Mouse (Mus musculus) regulatory T cell (primary cell): ENCODE measurements around the gene Megf6.

ENCODE experiments used
- in situ Hi-C: fragments of 300-600 bp; cut with MboI, MseI; formaldehyde crosslinking; loops from one replicate; pipeline ENCODE4 v1.15.1; 2025; ENCODE audit warnings: high pct_unique_total_duplicates

Gene Megf6

DNA sequence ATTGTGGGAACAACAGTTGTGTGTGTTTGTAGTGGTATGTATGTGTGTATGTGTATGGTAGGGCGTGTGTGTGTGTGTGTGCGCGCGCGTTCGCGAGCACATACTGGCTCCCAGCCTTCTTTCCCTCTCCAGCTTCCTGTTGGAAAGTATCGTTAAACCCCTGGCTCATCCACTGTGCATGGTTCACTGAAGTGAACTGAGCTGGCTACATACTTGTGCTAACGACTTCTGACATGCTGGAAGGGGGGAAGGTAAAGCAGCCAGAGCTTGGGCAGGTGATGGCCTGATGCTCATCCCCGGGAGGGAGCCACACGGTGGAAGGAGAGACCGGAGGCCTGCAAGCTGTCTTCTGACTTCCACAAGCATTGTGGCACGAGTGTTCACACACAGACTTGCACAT lies 40.9 kb downstream of the Megf6 start:
- in situ Hi-C loops = no loop called here

DNA sequence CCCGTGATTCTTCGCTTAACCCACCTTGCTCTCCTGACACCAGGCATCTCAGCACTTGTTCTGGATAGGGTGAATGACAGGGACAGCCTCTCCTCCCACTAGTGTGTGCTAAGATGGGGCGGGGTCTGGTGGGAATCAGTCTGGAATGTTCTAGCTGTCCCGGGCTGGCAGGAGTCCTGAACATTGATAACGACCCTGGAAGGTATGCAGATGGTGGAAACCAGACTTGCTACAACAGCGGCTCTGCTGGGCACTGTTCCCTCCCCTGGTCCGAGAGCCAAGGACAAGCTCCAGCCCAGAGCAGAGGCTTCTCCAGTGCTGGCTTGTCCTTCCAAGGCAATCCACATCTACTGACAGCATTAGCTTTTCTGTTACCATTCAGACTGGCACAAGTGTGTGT lies 43.1 kb downstream of the Megf6 start:
- in situ Hi-C loops = no loop called here

DNA sequence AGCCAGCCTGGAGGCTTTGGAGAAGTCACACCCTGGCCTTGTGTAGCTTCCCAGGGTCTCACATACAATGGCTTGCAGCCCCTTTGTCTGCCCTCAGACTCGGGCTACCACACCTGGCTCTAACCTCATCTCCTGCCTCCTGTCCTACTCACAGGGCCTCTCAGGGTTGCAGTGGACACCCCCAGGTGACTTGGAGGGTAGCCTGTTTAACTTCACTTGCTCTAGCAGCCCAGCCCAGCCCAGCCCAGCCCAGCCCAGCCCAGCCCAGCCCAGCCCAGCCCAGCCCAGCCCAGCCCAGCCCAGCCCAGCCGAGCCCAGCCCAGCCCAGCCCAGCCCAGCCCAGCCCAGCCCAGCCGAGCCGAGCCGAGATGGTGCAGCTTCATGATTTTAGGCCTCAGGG lies 43.5 kb downstream of the Megf6 start:
- in situ Hi-C loops = no loop called here

DNA sequence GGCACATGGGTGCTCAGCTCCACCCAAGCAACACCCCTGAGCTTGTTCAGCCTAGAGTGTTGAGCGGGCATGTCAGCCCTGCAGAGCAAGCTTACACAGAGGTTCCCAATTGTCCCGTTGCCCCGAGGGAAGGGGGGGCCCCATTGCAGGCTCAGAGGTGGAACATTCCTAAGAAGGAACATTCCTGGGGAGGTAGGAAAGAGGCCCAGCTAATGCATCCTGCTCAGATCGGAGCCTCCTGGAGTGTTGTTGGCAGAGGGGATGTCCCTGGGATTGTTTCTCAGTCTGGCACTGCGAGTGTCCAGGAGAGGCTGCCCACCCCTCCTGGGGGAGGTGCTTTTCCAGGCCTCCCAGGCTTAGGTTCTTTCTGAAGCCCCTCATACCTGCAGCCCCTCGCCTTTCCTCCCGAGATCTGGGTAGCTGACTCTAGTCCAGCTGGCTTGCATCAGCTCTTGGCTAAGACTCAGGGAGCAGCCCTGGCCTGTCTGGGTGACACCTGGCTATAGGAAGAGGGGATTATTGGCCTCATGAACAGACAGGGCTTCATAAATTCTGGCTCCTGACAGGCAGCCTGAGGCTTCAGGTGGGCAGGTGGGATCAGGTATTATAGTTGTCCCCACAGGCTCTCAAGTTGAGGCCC lies 47.3 kb downstream of the Megf6 start:
- in situ Hi-C loops = no loop called here

DNA sequence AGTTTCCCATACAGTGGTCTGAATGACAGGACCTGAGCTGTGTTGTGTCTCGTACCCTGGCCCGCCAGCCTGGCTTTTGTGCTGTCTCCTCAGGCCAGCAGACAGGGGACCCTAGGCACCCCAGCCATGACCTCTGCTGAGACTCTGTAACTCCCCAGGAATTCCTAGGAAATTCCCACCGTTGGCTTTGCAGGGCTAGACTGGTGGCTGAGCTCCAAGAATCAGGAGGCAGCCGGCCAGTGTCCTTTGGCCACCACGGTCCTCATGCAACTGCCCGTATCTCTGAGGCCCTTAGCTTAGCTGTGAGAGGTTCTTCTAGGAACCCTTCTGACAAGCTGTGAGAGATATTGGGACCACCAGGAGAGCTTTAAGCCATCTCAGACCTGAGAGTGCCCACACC lies 52.2 kb downstream of the Megf6 start:
- in situ Hi-C loops = no loop called here

DNA sequence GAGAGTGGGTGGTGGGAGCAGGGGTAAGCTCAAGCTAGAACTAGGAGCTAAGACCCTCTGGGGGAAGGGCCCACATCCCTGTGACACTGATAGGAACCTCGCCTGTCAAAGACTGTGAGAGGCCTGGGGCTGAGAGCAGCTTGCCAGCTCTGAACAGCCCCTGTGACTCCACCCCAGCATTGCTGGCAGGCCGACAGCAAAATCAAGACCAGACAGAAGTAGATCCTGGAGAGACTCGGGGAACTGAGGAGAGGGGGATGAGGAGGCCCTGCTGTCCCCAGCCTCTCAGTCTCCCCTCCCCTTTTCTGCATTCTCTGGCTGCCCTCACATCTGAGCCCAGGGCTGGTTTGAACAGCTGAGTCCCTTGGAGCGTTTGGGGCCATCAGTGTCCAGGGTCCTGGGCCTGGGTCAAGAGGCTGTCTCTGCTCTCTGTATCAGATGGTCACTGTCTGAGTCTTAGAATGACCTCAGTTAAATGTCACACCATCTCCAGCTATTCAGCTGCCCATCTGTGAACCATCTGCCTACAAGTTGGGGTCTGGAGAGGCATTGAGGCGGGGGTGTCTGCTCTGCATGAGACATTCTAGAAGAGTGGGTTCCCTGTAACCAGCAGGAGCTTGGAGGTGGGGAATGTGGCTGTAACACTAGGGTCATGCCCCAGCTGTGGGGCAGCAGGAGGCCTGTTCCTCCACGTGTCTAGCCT lies 53.9 kb downstream of the Megf6 start:
- in situ Hi-C loops = no loop called here

DNA sequence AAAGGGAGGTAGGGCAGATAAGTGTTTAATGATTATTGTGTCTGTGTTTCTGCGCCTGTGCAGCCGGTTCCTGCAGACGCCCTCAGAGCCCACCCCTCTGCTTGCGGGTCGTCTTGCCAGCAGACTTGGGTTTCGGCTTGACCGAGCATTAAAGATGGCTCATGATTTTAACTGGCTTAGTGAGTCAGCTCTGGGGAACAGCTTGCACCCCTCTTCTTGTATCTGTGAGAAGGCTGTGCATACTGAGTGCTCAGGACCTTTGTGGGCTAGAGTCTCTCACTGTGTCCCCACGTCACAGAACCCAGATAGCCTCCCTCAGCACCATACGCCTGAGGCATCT lies 54.4 kb downstream of the Megf6 start:
- in situ Hi-C loops = no loop called here

DNA sequence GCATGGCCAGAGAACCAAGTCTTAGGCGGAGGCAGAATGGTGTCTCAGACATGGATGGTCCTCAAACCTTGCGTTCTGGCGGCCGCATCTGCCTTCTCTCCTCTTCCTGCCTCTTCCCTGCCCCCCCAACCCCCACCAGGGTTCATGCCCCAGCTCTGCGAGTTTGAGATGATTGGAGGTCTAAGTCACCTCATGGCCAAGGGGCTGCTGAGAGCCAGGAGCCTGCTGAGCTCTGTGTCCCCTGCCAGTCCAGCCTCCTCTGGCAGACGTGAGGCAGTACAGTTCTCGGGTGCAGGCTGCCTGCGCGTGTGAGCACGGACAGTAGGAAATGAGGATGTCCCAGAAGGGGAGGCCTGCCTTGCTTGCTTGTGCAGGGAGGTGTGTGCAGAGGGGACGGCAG lies 56.1 kb downstream of the Megf6 start:
- in situ Hi-C loops = no loop called here

DNA sequence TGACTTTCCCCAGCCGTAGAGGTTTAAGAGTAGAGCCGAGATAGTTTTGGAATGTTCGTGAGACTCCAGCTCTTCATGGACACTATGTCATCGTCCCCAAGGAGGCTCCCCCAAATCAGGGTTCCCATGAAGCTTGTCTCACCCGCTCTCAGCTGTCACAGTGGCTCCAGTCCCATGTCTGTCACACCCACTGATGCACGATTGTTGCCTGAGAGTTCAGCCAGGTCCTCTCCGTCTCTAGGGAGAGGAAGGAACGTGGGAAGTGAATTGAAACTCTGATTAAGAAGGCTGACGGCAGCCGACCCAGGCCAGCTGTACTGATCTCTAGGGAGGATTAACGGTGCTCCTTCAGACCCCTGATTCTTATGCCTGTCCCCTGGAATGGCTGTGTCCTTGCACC lies 57.8 kb downstream of the Megf6 start:
- in situ Hi-C loops = no loop called here

DNA sequence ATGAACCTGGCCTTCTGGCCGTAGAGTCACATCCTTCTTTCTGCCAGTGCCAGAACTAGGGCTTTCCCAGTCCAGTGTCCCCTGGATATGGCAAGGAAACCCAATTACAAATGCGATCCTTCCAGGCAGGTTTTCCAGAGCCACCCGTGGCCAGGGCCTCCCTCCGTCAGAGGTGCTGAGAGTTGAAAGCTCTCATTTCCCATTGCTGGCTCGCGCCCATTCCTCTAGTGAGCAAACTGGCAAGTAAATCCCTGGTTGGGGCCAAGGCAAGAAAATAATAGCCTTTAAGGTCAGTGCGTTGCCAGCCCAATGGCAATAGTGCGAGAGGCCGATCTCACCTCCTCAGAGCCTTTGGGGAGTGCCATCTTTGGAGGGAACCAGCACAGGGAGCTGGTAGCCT lies 59.0 kb downstream of the Megf6 start:
- in situ Hi-C loops = no loop called here

DNA sequence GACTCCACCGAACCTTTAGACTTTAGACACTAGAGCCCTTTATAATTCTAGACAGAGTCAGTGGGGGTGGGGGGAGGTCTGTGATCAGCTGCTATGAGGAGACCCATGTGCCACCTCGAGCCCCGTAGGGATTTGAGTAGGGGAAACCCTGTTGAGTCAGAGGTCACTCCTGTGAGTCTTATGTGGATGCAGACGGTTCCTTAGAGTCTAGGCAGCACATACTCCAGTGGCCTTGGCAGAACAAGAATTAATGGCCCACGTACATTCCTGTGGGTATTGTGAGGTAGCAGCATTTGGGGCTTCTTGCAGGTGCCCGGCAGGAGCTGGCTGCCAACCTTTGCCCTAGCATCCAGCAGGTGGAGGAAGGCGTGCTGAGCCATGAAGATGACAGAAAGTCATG lies 60.9 kb downstream of the Megf6 start:
- in situ Hi-C loops = no loop called here

DNA sequence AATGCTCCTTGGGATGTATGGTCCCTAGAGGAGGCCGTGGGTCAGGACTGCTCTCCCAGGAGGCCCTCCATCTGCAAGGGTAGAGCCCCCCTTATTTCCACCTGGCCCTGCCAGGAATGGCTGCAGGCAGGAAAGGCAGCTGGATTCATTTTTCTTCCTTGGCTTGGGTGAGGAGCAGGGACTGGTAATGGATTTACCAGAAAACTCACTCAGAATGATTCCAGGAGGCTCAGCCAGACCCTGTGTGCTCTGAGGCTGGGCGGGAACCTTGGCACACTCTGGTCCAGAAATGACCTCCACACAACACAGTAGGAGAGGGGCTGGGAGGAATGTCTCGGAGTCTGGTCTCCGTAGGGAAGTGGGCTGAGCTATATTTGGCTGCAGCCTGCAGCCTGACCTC lies 61.8 kb downstream of the Megf6 start:
- in situ Hi-C loops = no loop called here

DNA sequence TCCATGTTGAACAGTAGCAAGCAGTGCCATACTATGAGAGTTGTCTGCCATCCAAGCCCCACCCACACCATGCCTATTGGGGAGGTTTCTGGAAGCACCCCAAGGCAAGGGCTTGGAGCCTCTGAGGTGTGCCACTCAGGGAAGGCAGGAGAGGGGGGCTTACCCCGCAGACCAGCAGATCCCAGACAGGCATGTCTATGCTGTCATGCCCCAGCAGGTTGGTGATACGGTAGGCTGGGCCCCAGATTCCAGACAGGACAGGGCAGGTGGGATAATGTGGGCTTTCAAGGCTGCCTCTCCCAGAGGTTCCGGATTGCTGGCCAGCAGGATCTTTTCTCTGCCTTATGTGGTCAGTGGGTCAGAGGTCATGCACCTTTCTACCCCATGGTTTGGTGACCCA lies 65.5 kb downstream of the Megf6 start:
- in situ Hi-C loops = no loop called here

DNA sequence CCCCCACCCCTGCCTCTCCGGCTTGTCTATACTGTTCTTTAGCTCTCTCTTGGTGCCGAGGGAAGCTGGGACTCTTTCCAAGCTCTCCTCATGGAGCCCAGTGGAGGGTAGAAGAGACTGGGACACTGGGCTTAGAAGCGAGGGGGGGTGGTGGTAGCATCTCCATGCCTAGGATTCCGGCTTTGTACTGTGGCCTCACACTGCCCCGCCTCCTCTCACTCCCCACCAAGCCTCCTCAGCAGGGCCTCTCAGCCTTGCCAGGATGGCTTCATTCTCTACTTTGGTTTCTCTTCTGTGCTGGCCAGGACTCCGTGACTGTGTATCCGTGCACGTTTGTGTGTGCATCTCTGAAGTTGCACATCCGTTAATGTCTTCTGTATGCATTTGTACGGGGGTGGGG lies 66.4 kb downstream of the Megf6 start:
- in situ Hi-C loops = no loop called here

DNA sequence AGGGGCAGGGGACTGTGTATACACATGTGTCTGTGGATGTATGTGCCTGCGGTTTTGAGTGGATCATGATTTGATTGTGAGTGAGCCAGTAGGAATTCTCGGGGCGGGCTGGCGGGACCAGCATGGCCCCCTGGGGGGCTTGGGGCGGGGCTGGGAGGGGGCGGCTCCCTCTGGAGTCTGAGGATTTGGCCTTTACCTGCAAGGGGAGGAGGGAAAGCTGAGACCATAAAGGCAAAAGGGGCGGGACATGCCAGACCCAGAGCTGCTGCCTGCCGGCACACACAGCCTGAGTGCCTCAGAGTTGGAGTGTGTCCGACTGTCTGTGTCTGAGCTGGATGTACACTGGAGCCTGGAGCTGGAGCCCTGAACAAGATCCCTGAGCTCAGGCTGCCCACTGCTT lies 66.8 kb downstream of the Megf6 start:
- in situ Hi-C loops = no loop called here

DNA sequence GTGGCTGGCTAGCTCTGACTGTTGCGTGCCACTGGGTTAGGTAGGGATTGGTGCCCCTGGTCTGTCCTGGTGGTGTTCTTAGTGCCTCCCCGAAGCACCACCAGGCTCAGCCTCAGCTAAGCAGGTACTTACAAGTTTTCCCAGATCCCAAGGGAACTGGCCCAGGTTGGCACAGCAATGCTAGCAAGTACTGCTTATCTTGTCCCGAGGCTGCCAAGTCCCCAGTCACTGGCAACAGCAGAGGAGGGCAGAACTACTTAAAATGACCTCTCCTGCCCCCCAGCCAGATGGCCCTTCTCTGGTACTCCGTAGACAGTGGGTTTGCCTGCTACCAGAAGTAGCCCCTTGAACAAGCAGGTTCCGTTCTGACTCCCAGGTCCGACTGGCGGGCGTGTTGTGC lies 68.7 kb downstream of the Megf6 start:
- in situ Hi-C loops = no loop called here

DNA sequence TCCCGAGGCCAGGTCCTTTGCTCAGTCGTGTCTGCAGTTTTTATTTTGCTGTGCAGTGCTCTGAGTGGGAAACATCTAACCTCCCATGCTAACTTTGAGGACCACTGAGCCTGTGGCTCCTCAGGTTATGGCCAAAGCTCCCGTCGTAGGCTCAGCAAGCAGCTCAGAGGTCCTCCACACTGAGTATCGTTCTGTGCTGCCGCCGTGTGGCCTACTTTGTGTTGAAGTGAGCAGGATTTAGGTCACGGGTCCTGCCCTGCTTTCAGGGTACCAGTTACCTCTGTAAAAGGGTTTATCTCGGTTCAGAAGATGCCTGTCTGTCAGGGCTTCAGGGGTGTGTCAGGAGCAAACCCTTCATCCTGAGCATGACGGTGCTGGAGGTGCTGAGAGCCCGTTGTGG lies 70.1 kb downstream of the Megf6 start:
- in situ Hi-C loops = no loop called here

DNA sequence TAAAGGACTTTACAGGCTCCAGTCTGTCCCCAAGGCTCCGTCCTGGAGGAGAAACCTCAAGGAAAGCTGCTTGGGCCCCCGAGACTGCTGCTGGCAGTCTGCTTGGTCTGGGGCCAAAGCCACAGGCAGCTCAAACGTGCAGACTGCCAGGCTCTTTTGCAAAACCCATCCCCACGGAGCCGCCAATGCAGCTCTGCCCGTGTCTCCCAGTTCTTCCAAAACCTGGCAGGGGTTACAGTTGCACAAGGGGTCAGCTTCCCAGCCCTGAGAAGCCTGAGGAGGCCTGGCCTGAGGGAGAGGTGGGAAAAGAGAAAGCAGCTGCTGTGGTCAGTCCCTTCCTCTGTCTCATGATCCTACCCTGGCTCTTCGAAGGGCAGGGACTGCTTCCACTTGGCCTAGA lies 74.8 kb downstream of the Megf6 start:
- in situ Hi-C loops = no loop called here

DNA sequence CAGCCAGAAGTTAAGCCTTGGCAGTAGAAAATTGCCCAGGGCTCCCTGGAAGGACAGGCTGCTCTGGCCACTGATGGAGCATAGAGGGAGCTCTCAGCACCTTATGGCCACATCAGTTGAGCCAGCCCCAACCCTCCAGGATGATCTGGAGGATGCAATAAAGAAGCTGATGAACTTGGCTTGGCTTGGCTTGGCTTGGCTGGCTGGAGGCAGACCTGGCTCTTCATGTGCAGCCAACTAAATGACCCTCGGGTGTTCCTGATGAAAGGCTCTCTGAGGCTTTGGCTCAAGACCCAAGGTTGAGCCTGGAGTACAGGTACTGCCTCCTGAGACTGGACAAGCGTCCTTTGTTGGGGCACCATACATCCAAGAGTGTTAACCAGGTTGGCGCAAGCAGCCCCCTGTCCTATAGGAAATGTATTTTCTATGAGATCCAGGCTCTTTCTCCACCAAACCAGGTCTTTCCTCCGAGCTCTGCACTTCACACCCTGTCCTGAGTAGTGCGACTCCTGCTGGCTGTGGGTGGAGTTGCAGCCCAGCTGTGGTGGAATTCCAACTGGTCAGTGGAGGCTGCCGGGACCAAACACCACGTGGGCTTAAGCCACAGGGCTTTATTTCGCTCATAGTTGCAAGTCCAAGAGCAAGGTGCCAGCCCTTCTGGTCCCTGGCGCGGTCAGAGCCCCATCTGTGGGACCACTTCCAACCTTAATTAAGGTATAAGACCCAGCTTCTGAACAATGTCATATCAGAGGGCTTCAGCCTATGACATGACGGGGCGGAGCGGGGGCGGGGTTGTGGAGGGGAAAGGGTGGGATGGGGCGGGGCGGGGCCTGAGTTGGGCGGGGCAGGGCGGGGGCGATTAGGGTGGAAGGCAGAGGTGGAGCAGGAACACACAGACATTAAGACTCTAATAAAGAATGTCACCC lies 75.8 kb downstream of the Megf6 start:
- in situ Hi-C loops = no loop called here

DNA sequence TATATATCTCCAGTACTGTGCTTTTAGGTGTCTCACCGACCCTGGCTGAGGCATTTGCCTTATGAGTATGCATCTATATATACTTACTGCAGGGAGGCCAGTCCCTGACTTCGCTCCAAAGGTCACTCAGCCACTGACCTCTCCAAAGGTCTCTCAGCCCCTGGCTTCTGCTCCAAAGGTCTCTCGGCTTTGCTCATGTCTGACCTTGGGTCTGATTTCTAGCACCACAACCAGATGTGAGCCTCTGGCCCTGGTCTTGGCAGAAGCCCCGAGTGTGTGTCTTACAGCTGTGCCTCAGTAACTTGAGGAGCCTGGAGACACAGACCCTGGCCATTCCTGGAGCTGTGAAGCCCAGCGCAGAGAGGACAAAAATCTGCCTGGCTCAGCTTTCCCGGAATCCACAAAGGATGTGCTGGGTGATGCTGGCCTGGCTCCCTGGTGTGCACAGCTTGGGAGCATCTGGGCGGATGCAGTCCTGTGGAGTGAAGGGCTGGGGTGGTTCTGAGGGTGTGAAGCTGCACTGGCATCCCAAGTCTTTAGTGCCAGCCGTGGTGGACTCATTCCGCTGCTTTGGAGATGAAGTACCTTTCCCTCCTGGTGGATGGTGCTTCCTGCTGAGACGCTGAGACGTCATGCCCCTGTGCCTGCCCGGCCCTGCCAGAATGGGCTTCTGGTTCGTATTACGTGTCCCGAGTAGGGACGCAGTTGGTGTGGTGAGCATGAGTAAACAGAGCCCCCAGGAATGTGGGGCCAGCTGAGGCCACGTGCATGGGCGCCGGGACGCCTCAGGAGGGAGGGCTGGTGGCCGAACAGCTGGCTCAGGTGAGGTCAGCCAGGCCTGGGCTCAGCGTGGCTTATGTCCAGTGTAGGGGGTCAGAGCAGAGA lies 76.9 kb downstream of the Megf6 start:
- in situ Hi-C loops = no loop called here

DNA sequence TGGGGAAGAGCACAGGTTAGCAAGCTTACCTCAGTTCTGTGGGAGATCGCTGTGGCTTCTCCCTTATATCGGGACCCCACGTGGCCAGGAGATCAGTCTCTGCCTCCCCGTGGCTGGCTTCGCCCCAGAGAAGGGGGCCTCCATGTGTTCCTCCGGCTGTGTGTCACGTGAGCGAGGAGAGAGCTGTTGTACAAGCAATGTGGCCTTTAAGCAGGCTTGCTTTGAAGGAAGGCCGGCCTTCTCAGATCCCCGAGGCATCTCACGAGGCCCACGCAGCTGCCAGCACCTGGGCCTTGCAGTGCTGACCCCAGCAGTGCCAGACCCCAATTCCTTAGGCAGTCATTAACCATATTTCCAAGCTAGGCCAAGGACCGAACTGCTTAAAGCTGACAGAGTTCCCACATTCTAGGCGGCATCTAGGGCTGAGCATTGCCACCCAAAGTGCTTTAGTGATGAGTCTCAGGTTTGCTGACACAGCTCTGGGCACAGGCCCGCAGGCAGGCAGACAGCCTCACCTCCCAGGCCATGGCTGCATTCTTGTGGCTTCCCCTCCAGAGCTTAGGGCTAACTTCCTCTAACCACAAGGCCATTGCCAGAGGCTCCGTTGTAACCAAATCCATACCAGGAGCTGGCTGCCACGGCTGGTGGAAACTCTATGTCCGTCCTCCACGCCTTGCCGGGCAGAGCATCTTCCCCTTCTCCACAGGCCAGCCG lies 77.7 kb downstream of the Megf6 start:
- in situ Hi-C loops = no loop called here
